Mouse (Mus musculus) cerebellum, adult (tissue): ENCODE data around the gene 0610030E20Rik.
A peak's percentile ranks its signal among the peaks of the same experiment; 100 is the strongest.

Experiments
- ATAC-seq: cut with Nextera tagmentation; 2 replicates; pipeline ENCODE4 v1.9.2; 2017; ENCODE audit warnings: mild to moderate bottlenecking, moderate library complexity, mixed read lengths; ENCODE audit not compliant: insufficient number of reproducible peaks, low FRiP score, low TSS enrichment

The 0610030E20Rik gene

DNA sequence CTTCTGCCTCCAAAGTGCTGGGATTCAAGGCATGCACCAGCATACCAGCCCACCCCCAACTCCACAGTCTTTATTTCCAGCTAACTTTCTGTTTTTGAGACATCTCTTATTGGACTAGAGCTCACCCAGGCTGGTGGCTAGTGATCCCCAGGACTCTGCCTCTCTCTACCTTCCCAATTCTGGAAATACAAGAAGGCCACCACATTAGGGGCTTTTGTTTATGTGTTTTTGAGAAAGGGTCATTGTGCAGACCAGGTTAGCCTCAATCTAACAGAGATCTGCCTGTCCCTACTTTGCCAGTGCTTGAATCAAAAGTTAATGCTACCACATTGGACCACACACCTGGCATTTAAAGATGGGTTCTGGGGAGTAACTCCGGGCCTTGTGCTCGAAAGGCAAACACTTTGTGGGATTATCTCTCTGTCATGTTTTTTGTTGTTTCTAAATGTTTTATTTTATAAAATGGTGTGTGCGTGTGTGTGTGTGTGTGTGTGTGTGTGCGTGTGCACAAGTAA is 20.4 kb downstream of the 0610030E20Rik start:
- no peak for ATAC-seq

DNA sequence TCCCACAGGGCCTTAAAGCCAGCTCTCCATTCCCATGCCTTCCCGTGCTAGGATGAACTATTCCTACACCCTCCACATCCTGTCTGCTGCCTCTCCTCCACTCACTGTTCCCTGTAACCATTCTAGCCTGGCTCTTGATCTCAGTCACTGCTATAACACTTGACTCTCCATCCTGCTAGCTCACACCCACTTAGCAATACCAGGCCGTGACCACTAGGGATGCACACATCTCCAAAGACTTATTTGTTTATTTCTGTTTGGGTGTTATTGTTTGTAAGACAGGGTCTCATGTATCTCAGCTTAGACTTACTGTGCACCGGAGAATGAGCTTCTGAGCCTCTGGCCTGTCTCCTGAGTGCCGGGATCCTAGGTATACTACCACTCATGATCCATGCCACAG is 22.4 kb downstream of the 0610030E20Rik start:
- no peak for ATAC-seq

DNA sequence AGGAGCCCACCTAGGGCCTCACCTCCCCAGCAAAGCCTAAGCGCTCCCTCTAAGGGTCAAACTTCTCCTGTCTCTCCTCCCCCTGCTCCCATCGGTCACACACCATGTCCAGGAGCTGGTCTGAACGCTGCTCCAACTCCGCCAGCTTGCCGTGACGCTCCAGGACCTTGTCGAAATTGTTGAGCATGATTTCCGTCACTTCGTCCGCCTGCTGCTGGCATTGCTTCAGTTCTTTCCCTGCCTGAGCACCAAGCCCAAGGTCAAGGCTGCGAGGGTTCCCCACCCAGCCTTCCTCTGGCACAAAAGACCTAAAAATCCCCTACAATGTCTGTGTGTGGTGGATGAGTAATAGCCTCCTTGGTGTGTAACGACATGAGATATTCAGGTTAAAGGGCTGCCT is 23.0 kb downstream of the 0610030E20Rik start:
- ATAC-seq = no peak

DNA sequence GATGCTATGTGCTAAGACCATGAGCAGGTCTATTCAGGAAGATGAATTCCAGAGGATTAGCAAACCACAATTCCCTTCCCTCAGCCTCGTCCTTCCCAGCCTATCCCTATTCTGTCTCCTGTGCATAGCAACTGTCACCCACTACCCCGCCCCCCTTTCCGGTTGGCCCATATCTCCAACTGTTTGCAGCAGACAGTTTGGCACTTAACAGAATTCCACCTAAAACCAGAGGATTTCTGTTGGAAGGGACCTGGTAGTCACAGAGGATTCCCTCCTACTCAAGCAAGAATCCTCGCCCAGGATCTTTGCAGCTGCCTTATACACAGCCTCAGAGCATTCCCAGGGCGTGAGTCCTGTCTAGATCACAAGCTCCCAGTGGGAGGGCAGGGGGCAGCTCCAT is 24.0 kb downstream of the 0610030E20Rik start:
- ATAC-seq = no peak

DNA sequence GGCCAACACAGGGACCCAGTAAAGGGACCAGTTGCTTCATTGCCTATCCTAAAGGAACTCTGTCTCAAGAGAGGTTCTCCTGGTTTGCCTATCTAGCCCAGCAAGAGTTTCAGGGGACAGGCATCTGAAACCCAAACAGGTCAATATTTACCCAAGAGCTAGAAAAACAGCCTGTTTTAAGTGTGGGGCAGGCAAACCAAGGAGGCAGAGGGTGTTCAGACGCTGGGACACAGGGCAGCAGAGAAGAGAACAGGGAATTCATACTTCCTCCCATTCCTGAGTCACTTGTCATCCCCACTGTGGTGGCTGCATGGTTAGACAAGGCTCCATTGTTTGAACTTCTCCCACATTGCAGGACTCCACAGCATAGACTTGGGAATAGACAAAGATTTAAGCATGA is 24.5 kb downstream of the 0610030E20Rik start:
- no peak for ATAC-seq

DNA sequence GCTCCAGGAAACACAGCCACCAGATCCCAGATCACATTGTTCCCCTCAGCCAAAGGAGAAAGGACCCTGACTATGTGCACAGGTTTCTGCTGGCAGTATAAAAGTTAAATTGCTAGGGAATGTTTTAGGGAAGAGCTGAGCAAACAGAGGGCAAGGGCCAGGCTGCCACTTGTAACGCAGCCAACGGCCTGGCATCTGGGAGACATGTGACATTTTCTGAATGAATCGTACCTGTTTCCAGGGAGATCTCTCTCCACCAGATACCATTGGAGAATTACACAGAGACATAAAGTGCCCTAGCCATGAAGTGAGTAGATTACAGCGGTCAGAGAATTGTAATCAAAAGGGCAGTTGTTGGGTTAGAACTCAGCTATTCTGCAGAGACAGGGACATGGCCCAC is 26.1 kb downstream of the 0610030E20Rik start:
- no peak for ATAC-seq

DNA sequence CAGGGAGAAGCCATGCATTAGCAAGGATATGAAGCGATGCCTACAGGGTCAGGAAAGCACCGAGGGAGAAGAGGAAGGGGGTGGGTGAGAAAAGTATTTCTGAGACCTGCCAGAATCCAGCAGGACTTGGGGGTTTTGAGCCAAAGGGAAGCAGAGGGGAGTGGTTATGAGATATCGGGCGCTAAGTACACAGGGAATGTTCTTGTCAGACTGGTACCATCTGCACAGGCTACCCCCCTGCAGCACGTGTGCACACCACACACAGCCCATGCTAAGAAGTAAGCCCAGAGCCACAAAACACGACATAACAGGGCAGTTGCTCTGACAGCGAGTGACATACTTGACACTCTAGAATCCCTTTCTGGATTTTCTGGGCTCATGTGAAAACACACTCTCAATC is 27.1 kb downstream of the 0610030E20Rik start:
- no peak for ATAC-seq

DNA sequence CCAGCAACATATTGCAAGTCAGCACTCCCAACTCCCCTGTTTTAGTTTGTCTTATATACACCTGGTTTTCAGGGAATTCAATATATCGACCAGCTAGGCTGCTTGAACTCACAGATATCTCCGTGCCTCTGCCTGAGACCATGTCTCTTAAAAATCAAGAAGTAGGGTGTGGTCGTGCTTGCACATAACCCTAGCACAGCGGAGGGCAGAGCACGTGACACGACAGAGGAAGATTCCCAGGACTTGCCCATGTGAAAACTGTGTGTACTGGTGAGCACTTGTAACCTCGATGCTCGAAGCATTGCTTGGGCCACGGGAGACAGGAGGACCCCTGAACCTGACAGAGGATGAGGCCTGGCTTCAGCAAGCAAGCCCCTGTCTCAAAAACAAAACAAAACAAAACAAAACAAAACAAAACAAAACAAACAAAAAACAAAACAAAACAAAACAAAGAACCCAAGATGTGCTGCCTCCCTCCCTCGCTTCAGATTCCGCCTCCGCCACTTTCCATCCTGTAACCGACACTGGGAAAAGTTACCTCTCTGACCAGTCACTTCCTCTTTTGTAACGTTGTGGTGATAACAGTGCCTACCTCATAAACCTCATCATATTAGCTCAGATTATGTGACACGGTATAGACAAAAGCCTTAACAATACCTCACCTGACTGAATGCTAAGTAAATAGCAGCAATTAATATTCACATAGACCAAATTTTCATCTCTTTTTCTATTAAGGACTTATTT is 27.9 kb downstream of the 0610030E20Rik start:
- no peak for ATAC-seq

DNA sequence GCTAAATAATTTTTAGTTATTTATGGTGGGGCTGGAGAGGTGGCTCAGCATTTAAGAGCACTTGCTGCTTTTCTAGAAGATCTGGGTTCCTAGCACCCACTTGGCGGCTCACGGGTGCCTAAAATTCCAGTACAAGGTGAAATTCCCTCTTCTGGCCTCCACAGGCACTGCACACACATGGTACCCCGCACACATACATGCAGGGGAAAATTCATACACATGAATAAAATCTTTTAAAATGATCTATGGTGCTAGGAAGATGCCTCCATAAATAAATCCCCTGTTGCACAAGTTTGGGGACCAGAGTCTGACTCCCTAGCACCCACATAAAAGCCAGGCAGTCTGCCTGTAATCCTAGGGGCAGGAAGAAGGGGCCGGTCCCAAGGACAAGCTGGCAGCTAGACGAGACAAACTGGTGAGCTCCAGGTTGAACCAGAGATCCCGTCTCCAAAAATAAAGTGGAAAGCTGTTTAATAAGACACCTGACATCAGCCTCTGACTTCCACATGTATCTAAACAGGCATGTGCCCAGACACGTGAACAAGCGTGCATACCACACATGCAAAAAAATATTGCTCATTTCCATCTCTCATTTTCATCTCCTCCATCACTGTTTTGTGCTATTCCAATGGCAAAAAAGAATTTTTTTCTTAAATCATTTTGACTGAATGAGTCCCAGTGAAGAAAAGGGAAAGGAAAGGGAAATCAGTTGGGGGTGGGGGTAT is 31.6 kb downstream of the 0610030E20Rik start:
- ATAC-seq = no peak

DNA sequence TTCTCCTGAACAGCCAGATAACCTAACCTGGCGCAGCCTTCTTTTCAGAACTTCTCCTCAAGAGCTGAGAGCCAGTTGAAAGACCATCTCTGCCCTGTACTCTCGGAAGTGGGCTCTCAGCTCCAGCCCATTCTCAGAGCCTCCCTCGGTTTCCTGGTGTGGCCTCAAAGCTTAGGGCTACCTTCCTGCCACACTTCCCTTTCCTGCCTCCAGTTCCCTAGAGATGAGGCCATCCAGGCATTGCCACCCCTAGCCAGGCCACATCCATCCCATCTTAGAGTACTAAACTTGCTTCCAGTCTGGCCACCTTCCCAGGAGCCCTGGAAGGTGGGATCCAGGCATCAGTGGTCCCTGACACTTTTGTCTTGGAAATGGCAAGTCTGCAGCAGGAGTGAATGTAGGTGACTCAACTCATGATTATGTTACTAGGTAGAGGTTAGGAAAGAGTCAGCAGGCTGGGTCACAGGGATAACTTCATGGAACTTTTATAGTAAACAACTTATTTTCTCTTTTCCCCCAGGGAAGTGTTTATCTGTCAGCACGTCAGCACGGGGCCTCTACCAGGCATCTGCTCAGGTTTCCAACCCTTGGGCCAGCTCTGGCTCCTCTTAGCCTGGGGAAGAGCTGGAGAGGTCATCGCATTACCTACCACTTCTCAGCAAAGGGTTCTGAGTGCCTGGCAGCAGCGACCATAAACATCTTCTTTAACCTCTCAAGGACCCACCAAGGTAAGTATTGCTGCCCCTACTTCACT is 32.4 kb downstream of the 0610030E20Rik start:
- no peak for ATAC-seq

DNA sequence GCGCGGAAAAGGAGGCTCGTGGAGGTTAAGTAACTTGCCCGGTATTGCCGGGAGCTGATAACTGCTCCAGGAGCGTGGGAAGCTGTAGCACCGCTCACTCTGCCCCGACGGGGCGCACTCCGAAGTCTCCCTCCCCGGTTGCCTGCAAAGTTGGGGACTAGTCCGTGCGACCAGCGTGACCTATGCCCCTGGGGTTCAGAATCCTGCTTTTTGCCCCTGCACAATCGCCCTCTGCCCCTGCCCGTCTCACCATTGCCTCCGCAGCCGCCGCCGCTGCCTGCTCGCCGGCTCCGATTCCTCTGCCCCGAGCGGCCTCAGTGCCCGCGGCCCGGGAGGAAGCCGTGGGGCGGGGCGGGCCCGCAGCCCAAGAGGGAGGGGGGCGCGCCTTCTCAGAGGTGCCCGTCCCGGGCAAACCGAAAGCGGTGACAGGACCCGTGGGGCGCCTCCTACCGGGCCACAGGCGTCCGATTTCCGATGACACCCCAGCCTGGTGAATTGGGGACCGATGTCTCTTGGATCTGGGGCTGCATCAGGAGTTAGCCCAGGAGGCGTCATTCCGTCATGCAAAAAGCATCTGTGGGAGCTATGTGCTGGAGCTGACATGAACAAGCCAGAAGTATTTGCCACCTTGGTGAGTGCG is 33.1 kb downstream of the 0610030E20Rik start, which contains the start of gene Vamp5:
TSS of gene Vamp5 (minus strand) at position 338 of the 640 bp plus-strand sequence.
- no peak for ATAC-seq

DNA sequence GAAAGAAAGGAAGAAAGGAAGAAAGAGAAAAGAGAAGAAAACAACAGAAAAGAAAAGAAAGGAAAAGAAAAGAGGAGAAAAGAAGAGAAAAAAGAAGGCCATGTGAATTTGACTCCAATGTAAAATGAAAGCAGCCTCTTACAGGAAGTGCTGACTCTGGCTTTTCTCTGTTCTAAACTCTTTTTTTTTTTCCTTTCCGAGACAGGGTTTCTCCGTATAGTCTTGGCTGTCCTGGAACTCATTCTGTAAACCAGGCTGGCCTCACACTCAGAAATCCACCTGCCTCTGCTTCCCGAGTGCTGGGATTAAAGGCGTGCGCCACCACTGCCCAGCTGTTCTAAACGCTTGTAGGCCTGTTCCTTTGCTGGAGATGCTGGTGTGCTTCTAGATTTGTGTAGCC is 35.4 kb downstream of the 0610030E20Rik start:
- ATAC-seq = no peak

DNA sequence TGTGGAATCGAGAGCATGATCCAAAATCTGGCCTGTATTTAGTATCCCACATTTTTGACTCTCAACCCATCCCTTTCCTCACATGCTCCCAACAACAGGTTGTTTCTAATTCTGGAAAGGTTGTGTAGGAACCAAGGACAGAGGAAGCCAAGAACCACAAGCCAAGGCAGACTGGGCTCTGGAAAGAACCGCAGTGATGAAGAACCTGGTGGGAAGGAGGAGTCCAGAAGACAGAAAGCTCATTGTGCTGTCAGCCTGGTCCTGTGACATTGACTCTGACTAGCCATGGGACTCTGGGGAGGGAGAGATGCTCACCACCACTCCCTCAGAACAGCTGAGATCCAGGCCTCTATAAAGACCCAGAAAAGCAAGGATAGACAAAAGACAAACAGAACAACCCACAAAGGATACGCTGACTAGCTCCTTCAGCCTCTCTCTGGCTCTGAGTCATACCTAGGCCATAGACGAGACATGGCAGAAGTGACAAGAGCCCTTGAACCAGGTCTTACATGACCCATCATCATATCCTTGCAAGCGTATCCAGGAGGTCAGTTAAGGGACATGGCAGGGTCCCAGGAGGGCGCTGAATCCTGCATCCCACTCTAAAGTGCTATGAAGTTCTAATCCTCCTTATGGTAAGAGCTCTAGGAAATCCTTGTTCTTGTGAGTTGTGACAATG is 36.2 kb downstream of the 0610030E20Rik start:
- ATAC-seq = no peak

DNA sequence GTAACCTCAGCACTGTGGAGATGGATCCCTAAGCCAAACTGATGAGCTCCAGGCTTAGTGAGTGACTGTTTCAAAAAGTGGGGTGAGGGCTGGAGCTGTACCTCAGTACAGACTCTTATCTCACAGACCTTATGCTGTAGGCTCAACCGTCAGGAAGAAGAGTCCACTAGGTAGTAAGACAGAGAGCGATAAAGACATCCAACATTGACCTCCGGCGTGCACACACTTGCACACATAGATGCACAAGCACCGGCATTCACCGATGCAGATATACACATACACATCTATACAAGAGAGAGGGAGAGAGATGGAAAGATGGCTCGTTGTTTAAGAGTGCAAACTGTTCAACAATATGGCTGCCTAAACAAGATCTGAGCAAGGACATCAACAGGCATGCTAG is 36.8 kb downstream of the 0610030E20Rik start:
- no peak for ATAC-seq

DNA sequence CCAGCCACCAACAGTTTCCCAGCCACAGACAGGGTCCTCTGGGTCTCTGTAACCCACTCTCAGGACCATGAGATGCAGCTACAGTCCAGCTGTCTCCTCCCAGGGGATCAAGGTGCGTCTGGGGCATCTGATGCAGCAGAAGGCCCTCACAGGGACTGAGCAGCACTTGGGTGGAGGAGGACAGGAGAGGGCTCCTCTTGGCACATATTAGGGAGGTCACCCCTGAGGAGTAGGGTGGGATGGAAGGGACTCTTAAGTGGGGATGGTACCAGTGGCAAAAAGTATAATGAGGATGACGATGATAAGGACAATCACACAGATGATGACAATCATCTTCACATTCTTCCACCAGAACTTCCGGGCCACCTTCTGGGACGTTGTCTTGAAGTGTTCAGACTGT is 38.1 kb downstream of the 0610030E20Rik start:
- ATAC-seq = no peak

DNA sequence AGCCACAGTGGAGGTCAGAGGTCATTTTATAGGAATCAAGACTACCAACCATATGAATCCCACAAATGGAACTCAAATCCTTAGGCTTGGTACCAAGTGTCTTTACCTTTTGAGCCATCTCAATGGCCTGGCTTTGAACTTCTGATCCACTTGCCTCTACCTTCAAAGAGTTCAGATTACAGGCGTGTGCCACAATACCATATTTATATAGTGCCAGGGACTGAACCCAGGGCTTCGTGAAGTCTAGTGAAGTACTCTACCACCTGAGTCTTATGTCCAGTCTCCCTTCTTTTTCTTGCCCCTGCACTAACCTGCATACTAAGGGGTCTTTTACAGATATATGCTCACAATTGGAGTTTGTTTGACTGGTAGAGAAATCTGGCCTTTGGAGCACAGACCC is 39.4 kb downstream of the 0610030E20Rik start:
- ATAC-seq = no peak

DNA sequence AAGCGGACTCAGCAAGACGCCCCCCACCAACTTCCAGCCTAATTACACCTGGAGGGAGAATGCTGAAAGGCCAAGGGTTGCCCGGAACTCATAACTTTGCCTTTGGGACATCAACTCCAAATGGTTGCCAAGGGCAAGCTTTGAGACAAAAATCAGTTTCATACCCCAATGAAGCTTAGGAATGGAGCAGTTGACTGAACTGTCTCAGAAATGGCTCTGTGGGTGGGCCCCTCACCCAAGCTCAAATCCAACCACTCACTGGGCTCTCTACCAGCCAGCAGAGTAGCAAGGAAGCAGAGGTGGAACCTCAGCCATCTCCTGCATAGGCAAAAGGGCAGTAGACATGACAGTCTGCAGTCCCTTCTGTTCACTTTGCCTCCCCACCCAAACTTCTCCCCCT is 40.7 kb downstream of the 0610030E20Rik start:
- no peak for ATAC-seq

DNA sequence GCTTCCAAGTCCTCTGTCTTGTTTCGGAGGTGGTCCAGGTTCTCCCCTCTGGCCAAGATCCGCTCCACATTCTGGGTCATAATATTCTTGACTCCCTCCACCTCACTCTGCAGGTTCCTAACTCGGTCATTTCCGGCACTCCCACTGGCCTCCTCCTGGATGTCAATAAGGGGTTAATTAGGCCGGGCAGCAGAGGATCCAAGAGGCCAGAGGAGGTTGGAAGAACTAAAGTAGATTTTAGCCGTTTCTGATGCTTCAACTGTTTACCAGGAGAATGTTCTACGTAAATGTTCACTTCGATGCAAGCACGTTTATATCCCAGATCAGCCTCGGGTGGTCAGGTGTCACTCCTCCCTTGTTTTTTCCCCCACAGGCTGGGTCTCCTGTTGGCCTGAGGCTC is 41.1 kb downstream of the 0610030E20Rik start:
- ATAC-seq = no peak

DNA sequence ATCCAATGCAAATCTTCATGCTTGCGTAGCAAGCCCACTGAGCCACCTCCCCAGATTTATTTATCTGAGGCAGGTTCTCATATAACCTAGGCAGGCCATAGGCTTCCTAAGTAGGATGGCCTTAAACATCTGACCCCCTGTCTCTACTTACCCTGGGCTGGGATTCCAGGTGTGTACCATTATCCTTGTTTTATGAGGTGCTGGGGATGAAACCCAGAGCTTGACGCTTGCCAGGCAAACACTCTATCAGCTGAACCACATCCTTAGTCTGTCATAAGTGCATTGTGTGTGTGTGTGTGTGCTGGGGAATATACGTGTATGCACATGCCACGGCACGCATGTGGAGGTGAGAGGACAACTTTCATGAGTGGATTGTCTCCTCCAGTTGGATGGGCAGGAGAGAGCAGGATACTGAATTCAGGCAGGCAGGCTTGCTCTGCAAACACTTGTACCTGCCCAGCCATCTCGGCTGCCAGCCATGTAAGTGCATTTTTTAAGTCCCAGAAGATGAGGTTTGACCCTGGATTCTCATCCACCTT is 41.7 kb downstream of the 0610030E20Rik start:
- ATAC-seq = no peak

DNA sequence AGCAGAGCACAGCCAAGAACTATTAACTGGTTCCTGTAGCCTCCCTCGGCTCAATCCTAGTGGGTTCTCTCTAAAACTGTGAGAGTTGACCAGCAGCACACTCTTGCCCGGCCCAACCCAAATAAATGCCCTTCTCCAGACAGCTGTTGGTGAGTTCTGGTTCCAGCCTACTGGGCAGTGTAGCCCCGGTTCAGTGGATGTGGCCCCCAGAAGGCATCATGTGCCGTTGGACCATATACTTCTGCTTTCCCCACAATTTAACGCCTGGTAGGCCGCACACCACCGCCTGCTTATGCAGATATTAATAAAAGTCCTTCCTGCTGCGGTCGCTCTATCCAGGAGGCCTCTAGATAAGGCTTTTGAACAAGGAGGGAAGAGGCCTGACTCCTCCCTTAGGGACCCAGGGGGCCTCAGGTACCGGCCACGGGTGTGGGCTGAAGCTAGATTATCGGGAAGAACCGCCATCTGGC is 42.4 kb downstream of the 0610030E20Rik start:
- ATAC-seq = peak; percentile 6
